Mouse (Mus musculus) lung, postnatal 0 days (tissue): ENCODE data around the gene Phldb2.

Source experiments
- CTCF ChIP-seq: IDR thresholded peaks from 2 replicates; pipeline ENCODE4 v1.5.1; 2016; ENCODE audit warnings: antibody characterized with exemption, mild to moderate bottlenecking
- EP300 ChIP-seq: IDR thresholded peaks from 2 replicates; pipeline ENCODE4 v1.6.1; 2016; ENCODE audit warnings: antibody characterized with exemption, mild to moderate bottlenecking, control low read depth

DNA sequence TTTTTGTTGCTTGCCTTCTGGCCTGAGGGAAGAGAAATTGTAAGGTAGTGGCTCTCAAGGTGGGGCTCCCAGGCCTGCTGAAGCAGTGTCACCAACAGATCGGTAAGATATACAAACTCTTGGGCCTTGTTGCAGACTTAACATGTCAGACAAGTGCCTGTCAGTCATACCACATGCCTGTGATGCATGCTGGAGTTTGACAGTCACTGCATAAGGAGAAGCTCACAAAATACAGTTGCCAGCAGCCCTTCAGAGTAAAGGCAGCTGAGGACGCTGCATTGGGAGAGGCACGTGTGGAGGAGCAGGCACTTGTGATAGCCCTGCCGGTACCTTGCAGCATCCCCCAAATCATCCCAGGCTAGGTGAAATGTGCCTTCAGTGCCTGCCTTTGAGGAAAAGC, 235.1 kb downstream of the Phldb2 start:
- TF ChIP-seq CTCF (no peak), EP300 (no peak)
